29 mouse cellular contexts compared by ENCODE assay signal in genomic region chr3:123245646-123246045, GRCm38 (mm10). TPM values are rescaled to one million over a fixed set of nuclear protein-coding genes. Genes with fewer than 3 reads are reported as not detected.
DNase-seq lines count a peak whose midpoint lies in the region; ATAC-seq and TF ChIP-seq lines count a peak whose summit lies in the region.
"Had no signal": no experiment of that assay in that cellular context is flagged by ENCODE, and none has a peak within 500 bp of the region (broad histone marks: within the 10 kb centered on the region; RNA-seq: fewer than 3 reads in every experiment).

No protein-coding gene starts in this region.

- ATAC-seq in lung, embryonic 14.5 days (ENCODE audit: insufficient read depth): no peak
- no peak for ATAC-seq in embryonic facial prominence, embryonic 15.5 days (ENCODE audit: insufficient number of reproducible peaks, low FRiP score, low TSS enrichment, low read depth)
- ATAC-seq: CD4-positive, CD25-positive, alpha-beta regulatory T cell, adult 4 months; forebrain, postnatal 0 days; intestine, postnatal 0 days had no signal

- no peaks in the 10 kb centered on the region for H3K36me3 ChIP-seq in lung, embryonic 14.5 days (ENCODE audit: insufficient read depth)
- no peaks in the 10 kb centered on the region for H3K36me3 ChIP-seq in embryonic facial prominence, embryonic 15.5 days
- H3K36me3 ChIP-seq: forebrain, embryonic 10.5 days; hindbrain, embryonic 13.5 days; midbrain, embryonic 12.5 days; neural tube, embryonic 13.5 days had no signal

- no peaks in the 10 kb centered on the region for H3K27me3 ChIP-seq in lung, embryonic 14.5 days (ENCODE audit: insufficient read depth, low read length)
- no peaks in the 10 kb centered on the region for H3K27me3 ChIP-seq in embryonic facial prominence, embryonic 15.5 days
- H3K27me3 ChIP-seq: hindbrain, embryonic 13.5 days; megakaryocyte, embryonic 14.5 days; midbrain, embryonic 12.5 days; neural tube, embryonic 13.5 days had no signal

- intact Hi-C loops in gastrocnemius, adult 2 months (cut with DNase I): no loop called here

- DNase-seq in gastrocnemius, adult 2 months: no peak
- no peak for DNase-seq in gastrocnemius, postnatal 25 days
- peak; percentile 46 for DNase-seq in lung, embryonic 14.5 days
- no peak for DNase-seq in lung, postnatal 14 days
- no peak for DNase-seq in layer of hippocampus, adult 8-10 months (ENCODE audit: low spot score in 2 of 2)
- DNase-seq in ovary, postnatal 10 days (ENCODE audit: low spot score): no peak
- DNase-seq: adrenal gland, postnatal 25 days; cerebellum, adult 11-12 months; cerebellum, adult 9-11 months; forebrain, postnatal 0 days; gastrocnemius, postnatal 14 days; heart, adult 18-20 months; heart, postnatal 4 days; kidney, adult 9 months; kidney, postnatal 25 days; liver; lung, postnatal 4 days; thymus, adult 2 months; thymus, postnatal 36 days had no signal

- no peak overlapping the region for H3K4me3 ChIP-seq in gastrocnemius, adult 2 months
- H3K4me3 ChIP-seq in lung, embryonic 14.5 days (ENCODE audit: low read depth, low read length): no peak overlapping the region
- no peak overlapping the region for H3K4me3 ChIP-seq in embryonic facial prominence, embryonic 15.5 days (replicated peaks)
- H3K4me3 ChIP-seq: forebrain, embryonic 10.5 days; hindbrain, embryonic 13.5 days; left cerebral cortex, adult 2 months; megakaryocyte, embryonic 14.5 days; midbrain, embryonic 12.5 days; neural tube, embryonic 13.5 days had no signal

- H3K9me3 ChIP-seq in lung, embryonic 14.5 days (ENCODE audit: low read depth, low read length): no peaks in the 10 kb centered on the region
- H3K9me3 ChIP-seq in embryonic facial prominence, embryonic 15.5 days (replicated peaks): no peaks in the 10 kb centered on the region
- H3K9me3 ChIP-seq: forebrain, embryonic 10.5 days; hindbrain, embryonic 13.5 days; megakaryocyte, embryonic 14.5 days; midbrain, embryonic 12.5 days; neural tube, embryonic 13.5 days had no signal

- 0 out of 2 replicates have a peak overlapping the region, but pooled peaks have one; percentile 3 for H3K27ac ChIP-seq in gastrocnemius, adult 2 months
- H3K27ac ChIP-seq in lung, embryonic 14.5 days (ENCODE audit: low read depth): no peak overlapping the region
- H3K27ac ChIP-seq in embryonic facial prominence, embryonic 15.5 days (replicated peaks): 0 out of 2 replicates have a peak overlapping the region, but pooled peaks have one; percentile 34
- H3K27ac ChIP-seq: forebrain, embryonic 10.5 days; hindbrain, embryonic 13.5 days; left cerebral cortex, adult 2 months; midbrain, embryonic 12.5 days; neural tube, embryonic 13.5 days had no signal

- 29% methylated on average over 4 of the region's 4 CpGs for WGBS in lung, embryonic 14.5 days
- 14% methylated on average over 4 of the region's 4 CpGs for WGBS in embryonic facial prominence, embryonic 15.5 days

- H3K9ac ChIP-seq in lung, embryonic 14.5 days: no peak overlapping the region
- H3K9ac ChIP-seq in embryonic facial prominence, embryonic 15.5 days: no peak overlapping the region
- H3K9ac ChIP-seq: forebrain, postnatal 0 days; hindbrain, embryonic 13.5 days; midbrain, embryonic 12.5 days; neural tube, embryonic 13.5 days had no signal

- H3K4me2 ChIP-seq in lung, embryonic 14.5 days: no peak overlapping the region
- H3K4me2 ChIP-seq in embryonic facial prominence, embryonic 15.5 days (replicated peaks): no peak overlapping the region
- H3K4me2 ChIP-seq: heart, embryonic 11.5 days; hindbrain, embryonic 13.5 days; midbrain, embryonic 12.5 days; neural tube, embryonic 13.5 days had no signal

- H3K4me1 ChIP-seq in lung, embryonic 14.5 days (ENCODE audit: insufficient read depth): 0 out of 2 replicates have a peak, but pooled peaks cover 4% of the 10 kb centered on the region
- H3K4me1 ChIP-seq in embryonic facial prominence, embryonic 15.5 days: 0 out of 2 replicates have a peak, but pooled peaks cover 12% of the 10 kb centered on the region
- H3K4me1 ChIP-seq: hindbrain, embryonic 13.5 days; megakaryocyte, embryonic 14.5 days; midbrain, embryonic 12.5 days; neural tube, embryonic 13.5 days had no signal

- TF ChIP-seq CTCF in gastrocnemius, adult 2 months (IDR thresholded peaks at IDR 0.05): no peak
- TF ChIP-seq CTCF in lung, embryonic 14.5 days (IDR thresholded peaks at IDR 0.05; ENCODE audit: low read depth): no peak

RNA-seq across cellular contexts. Expression of gene Synpo2, which starts 9.7 kb away (rescaled TPM):
- total RNA-seq in gastrocnemius, adult 2 months (2021): 100 to 1,000 TPM; 209 to 273 TPM
- 100 to 1,000 TPM; 225 to 248 TPM for total RNA-seq in gastrocnemius, postnatal 25 days (2021)
- polyA plus RNA-seq in lung, embryonic 14.5 days (2014; fragmentation: Nextera tagmentation; extraction: Ambion mirVana): 13.2 TPM in 2 replicates
- 6.9 and 9.2 TPM in 2 replicates for polyA plus RNA-seq in embryonic facial prominence, embryonic 15.5 days (2015; fragmentation: Nextera tagmentation; extraction: Ambion mirVana)
- 1 to 10 TPM; 4.5 to 6.0 (median 5.7) TPM for total RNA-seq in layer of hippocampus, adult 8-10 months (2022)

RNA-seq across cellular contexts. Expression of gene Sec24d, which starts 21.6 kb away (rescaled TPM):
- total RNA-seq in gastrocnemius, adult 2 months (2021): 1 to 10 TPM; 5.2 to 9.8 TPM
- 10 to 100 TPM; 12.4 to 14.1 TPM for total RNA-seq in gastrocnemius, postnatal 25 days (2021)
- polyA plus RNA-seq in lung, embryonic 14.5 days (2014; fragmentation: Nextera tagmentation; extraction: Ambion mirVana): 66.1 and 78.9 TPM in 2 replicates
- polyA plus RNA-seq in embryonic facial prominence, embryonic 15.5 days (2015; fragmentation: Nextera tagmentation; extraction: Ambion mirVana): 108 and 113 TPM in 2 replicates
- total RNA-seq in layer of hippocampus, adult 8-10 months (2022): 10 to 100 TPM; 21.0 to 29.2 (median 27.2) TPM

Comparison
In these comparisons a context has a peak if more than half of its experiments do, and no peak if none do; other contexts are left out.
1. RNA of gene Synpo2, which starts 9.7 kb away (total RNA-seq): 209 to 273 TPM in gastrocnemius, adult 2 months and 225 to 248 TPM in gastrocnemius, postnatal 25 days; 4.5 to 6.0 TPM in layer of hippocampus, adult 8-10 months; every median in the first group is over 10 times any median in the second.